Mouse (Mus musculus) intestine, embryonic 16.5 days (tissue): ENCODE data around the gene Zscan29. TPM values are rescaled to one million over a fixed set of nuclear protein-coding genes. Genes with fewer than 3 reads are reported as not detected.
A peak's percentile ranks its signal among the peaks of the same experiment; 100 is the strongest.
"Not testable (repeated sequence)": the region's sequence is repeated elsewhere in the genome, so short reads cannot be mapped to it uniquely, and the experiment has no call there.

Experiments
- ATAC-seq: fragments of 200-750 bp; cut with Nextera tagmentation; 2 replicates; pipeline ENCODE4 v1.8.0; 2017; ENCODE audit warnings: moderate TSS enrichment, moderate library complexity
- H3K27ac ChIP-seq: fragments of 300-500 bp; sonication (generic); 2 replicates; pipeline ENCODE4 v1.5.1; 2014; ENCODE audit warnings: mild to moderate bottlenecking, low read length
- H3K27me3 ChIP-seq: fragments of 300-500 bp; sonication (generic); replicated peaks from 2 replicates; pipeline ENCODE4 v1.6.1; 2014; ENCODE audit warnings: low read length, control low read depth, mixed read lengths; ENCODE audit not compliant: control insufficient read depth, insufficient read depth
- H3K36me3 ChIP-seq: fragments of 300-500 bp; sonication (generic); 2 replicates; pipeline ENCODE4 v1.6.1; 2014; ENCODE audit warnings: low read length, control low read depth; ENCODE audit not compliant: control insufficient read depth, insufficient read depth
- H3K4me1 ChIP-seq: fragments of 300-500 bp; sonication (generic); 2 replicates; pipeline ENCODE4 v1.6.1; 2014; ENCODE audit warnings: low read length, control low read depth, mixed read lengths; ENCODE audit not compliant: control insufficient read depth, insufficient read depth
- H3K4me2 ChIP-seq: fragments of 300-500 bp; sonication (generic); 2 replicates; pipeline ENCODE4 v1.6.1; 2014; ENCODE audit warnings: low read depth, low read length, control low read depth
- H3K4me3 ChIP-seq: fragments of 300-500 bp; sonication (generic); 2 replicates; pipeline ENCODE4 v1.5.1; 2014; ENCODE audit warnings: mild to moderate bottlenecking, low read length
- H3K9ac ChIP-seq: fragments of 300-500 bp; sonication (generic); 2 replicates; pipeline ENCODE4 v1.6.1; 2014; ENCODE audit warnings: low read depth, low read length
- H3K9me3 ChIP-seq: fragments of 300-500 bp; sonication (generic); 2 replicates; pipeline ENCODE4 v1.6.1; 2016; ENCODE audit warnings: low read length, control low read depth; ENCODE audit not compliant: control insufficient read depth
- WGBS: fragments of 180-500 bp; shearing (Covaris S2); extraction: QIAGEN DNeasy Blood & Tissue Kit; methylation state at CpG from one replicate; pipeline ENCODE4 v1.1.7; 2014; 5-methylcytosine and 5-hydroxymethylcytosine counted together
- polyA plus RNA-seq: library from polyadenylated mRNA; unstranded; fragments of >200 nt; fragmentation: Nextera tagmentation; extraction: Ambion mirVana; gene quantifications from 2 replicates; pipeline ENCODE4 v1.2.1, GENCODE M21; 2015

The Zscan29 gene
- polyA plus RNA-seq, 1 experiment from 2014 or later: 8.3 TPM

- peaks cover 6% of the 10 kb centered on the region for H3K36me3 ChIP-seq
- WGBS: under 1% methylated on average over 87 of the region's 87 CpGs
- peak within 1 kb of the TSS; percentile 95 for H3K9ac ChIP-seq
- H3K4me1 ChIP-seq: peaks cover 15% of the 10 kb centered on the region
- H3K27me3 ChIP-seq: no peaks in the 10 kb centered on the region
- H3K27ac ChIP-seq: peak within 1 kb of the TSS; percentile 99
- peak within 1 kb of the TSS; percentile 88 for H3K4me2 ChIP-seq
- peak; percentile 97 for ATAC-seq
- H3K4me3 ChIP-seq: peak within 1 kb of the TSS; percentile 73
- no peaks in the 10 kb centered on the region for H3K9me3 ChIP-seq
Measured at GRCm38 (mm10) chr2:121140018-121140882, 30.7 kb downstream of the Zscan29 start, which contains the start of the genes Adal and Lcmt2. Gene Adal (plus strand): TSS chr2:121140428. Gene Lcmt2 (minus strand): TSS chr2:121140653.

GRCm38 (mm10) chr2:121139266-121140017, 31.5 kb downstream of the Zscan29 start:
- Histone ChIP-seq H3K4me3 (peak overlapping the region; percentile 73), H3K36me3 (peaks cover 6% of the 10 kb centered on the region), H3K4me2 (peak overlapping the region; percentile 88), H3K4me1 (peaks cover 15% of the 10 kb centered on the region), H3K9ac (peak overlapping the region; percentile 95), H3K27ac (peak overlapping the region; percentile 99), H3K27me3 (no peaks in the 10 kb centered on the region), H3K9me3 (no peaks in the 10 kb centered on the region)
- WGBS: 48% methylated on average over 29 of the region's 29 CpGs
- ATAC-seq: peak; percentile 36; the same call in 1 of the 2 replicates

GRCm38 (mm10) chr2:121137371-121137770, 33.6 kb downstream of the Zscan29 start:
- no peak overlapping the region for H3K4me2 ChIP-seq
- ATAC-seq: no peak
- H3K9me3 ChIP-seq: no peaks in the 10 kb centered on the region
- H3K4me3 ChIP-seq: no peak overlapping the region
- no peaks in the 10 kb centered on the region for H3K27me3 ChIP-seq
- 96% methylated on average over 4 of the region's 4 CpGs for WGBS
- H3K27ac ChIP-seq: no peak overlapping the region
- H3K9ac ChIP-seq: no peak overlapping the region
- H3K36me3 ChIP-seq: peaks cover 6% of the 10 kb centered on the region
- H3K4me1 ChIP-seq: peaks cover 15% of the 10 kb centered on the region

GRCm38 (mm10) chr2:121132822-121133221, 38.1 kb downstream of the Zscan29 start:
- no peak for ATAC-seq

GRCm38 (mm10) chr2:121128865-121129620, 41.9 kb downstream of the Zscan29 start:
- Histone ChIP-seq H3K36me3 (no peaks in the 10 kb centered on the region), H3K4me1 (no peaks in the 10 kb centered on the region), H3K4me3 (no peak overlapping the region), H3K27me3 (no peaks in the 10 kb centered on the region), H3K4me2 (no peak overlapping the region), H3K9ac (no peak overlapping the region), H3K9me3 (no peaks in the 10 kb centered on the region), H3K27ac (no peak overlapping the region)
- 57% methylated on average over 9 of the region's 9 CpGs for WGBS
- no peak for ATAC-seq

More at GRCm38 (mm10) chr2:121132822-121133221, 38.1 kb downstream of the Zscan29 start:
- Histone ChIP-seq H3K27ac (no peak overlapping the region), H3K4me1 (no peaks in the 10 kb centered on the region), H3K4me2 (no peak overlapping the region), H3K27me3 (no peaks in the 10 kb centered on the region), H3K9me3 (no peaks in the 10 kb centered on the region), H3K36me3 (no peaks in the 10 kb centered on the region), H3K9ac (no peak overlapping the region), H3K4me3 (no peak overlapping the region)
- 68% methylated on average over 1 of the region's 1 CpGs for WGBS

- no peak for ATAC-seq
- 49% methylated on average over 1 of the region's 1 CpGs for WGBS
- no peaks in the 10 kb centered on the region for H3K27me3 ChIP-seq
Measured at GRCm38 (mm10) chr2:121127536-121127935, 43.4 kb downstream of the Zscan29 start.

GRCm38 (mm10) chr2:121126302-121126701, 44.6 kb downstream of the Zscan29 start:
- ATAC-seq, H3K27me3 ChIP-seq: not testable (repeated sequence)

More at GRCm38 (mm10) chr2:121127536-121127935, 43.4 kb downstream of the Zscan29 start:
- Histone ChIP-seq H3K4me1 (no peaks in the 10 kb centered on the region), H3K9ac (no peak overlapping the region), H3K36me3 (no peaks in the 10 kb centered on the region), H3K4me2 (no peak overlapping the region), H3K4me3 (no peak overlapping the region), H3K9me3 (no peaks in the 10 kb centered on the region), H3K27ac (no peak overlapping the region)

GRCm38 (mm10) chr2:121119260-121119659, 51.7 kb downstream of the Zscan29 start:
- 87% methylated on average over 3 of the region's 3 CpGs for WGBS
- Histone ChIP-seq H3K36me3 (no peaks in the 10 kb centered on the region), H3K27me3 (no peaks in the 10 kb centered on the region), H3K4me3 (no peak overlapping the region), H3K9me3 (no peaks in the 10 kb centered on the region), H3K9ac (no peak overlapping the region), H3K4me2 (no peak overlapping the region), H3K27ac (no peak overlapping the region), H3K4me1 (no peaks in the 10 kb centered on the region)
- ATAC-seq: no peak

More at GRCm38 (mm10) chr2:121126302-121126701, 44.6 kb downstream of the Zscan29 start:
- not testable (repeated sequence) for H3K4me2 ChIP-seq, H3K4me1 ChIP-seq, H3K36me3 ChIP-seq, H3K4me3 ChIP-seq, H3K9ac ChIP-seq, H3K9me3 ChIP-seq, H3K27ac ChIP-seq
- whole genome bisulfite sequencing: 88% methylated on average over 5 of the region's 5 CpGs

- H3K27ac ChIP-seq: no peak overlapping the region
- H3K4me2 ChIP-seq: no peak overlapping the region
- no peaks in the 10 kb centered on the region for H3K27me3 ChIP-seq
- no peak overlapping the region for H3K9ac ChIP-seq
- H3K9me3 ChIP-seq: no peaks in the 10 kb centered on the region
- ATAC-seq: no peak
- H3K36me3 ChIP-seq: no peaks in the 10 kb centered on the region
- no peak overlapping the region for H3K4me3 ChIP-seq
- H3K4me1 ChIP-seq: no peaks in the 10 kb centered on the region
- 85% methylated on average over 2 of the region's 2 CpGs for WGBS
Measured at GRCm38 (mm10) chr2:121115418-121115817, 55.5 kb downstream of the Zscan29 start.
